ENCODE assay signal across 9 mouse cellular contexts in the genomic region with DNA sequence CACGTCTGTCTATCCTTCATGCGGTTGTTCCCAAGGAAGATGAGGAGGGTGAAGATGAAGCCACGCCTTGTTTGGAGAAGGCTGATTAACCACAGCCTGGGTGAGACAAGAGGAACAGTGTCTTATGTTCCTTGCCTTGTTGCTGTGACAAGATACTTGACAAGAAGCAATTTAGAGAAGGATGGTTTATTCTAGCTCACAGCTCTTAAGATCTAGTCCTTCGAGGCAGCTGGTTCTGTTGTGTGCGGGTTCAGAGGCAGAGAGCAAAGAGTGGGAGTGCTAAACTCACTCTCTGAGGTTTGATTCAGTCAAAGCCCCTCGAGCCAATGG. TPM values are rescaled to one million over a fixed set of nuclear protein-coding genes. Genes with fewer than 3 reads are reported as not detected.
A peak's percentile ranks its signal among the peaks of the same experiment; 100 is the strongest.
DNase-seq lines count a peak whose midpoint lies in the region; ATAC-seq lines count a peak whose summit lies in the region.
"Had no signal": no experiment of that assay in that cellular context is flagged by ENCODE, and none has a peak within 500 bp of the region (broad histone marks: within the 10 kb centered on the region; RNA-seq: fewer than 3 reads in every experiment).

A gene (minus strand): TSS at position 31 of the 330 bp plus-strand sequence.

- 48% methylated on average over 6 of the region's 6 CpGs for WGBS in lung, embryonic 16.5 days
- WGBS in forebrain, embryonic 16.5 days = 67% methylated on average over 6 of the region's 6 CpGs
- 64% methylated on average over 6 of the region's 6 CpGs for WGBS in limb, embryonic 15.5 days
- 59% methylated on average over 6 of the region's 6 CpGs for WGBS in stomach, embryonic 14.5 days

- H3K4me1 ChIP-seq in lung, embryonic 16.5 days (replicated peaks; ENCODE audit: control insufficient read depth, insufficient read depth, low read length) = peaks cover 4% of the 10 kb centered on the region
- H3K4me1 ChIP-seq in forebrain, embryonic 16.5 days (replicated peaks; ENCODE audit: control insufficient read depth, insufficient read depth, low read length) = peaks cover 4% of the 10 kb centered on the region
- H3K4me1 ChIP-seq in limb, embryonic 15.5 days = no peaks in the 10 kb centered on the region
- no peaks in the 10 kb centered on the region for H3K4me1 ChIP-seq in stomach, embryonic 14.5 days (ENCODE audit: control insufficient read depth, insufficient read depth, low read length)

- H3K36me3 ChIP-seq in lung, embryonic 16.5 days (ENCODE audit: control insufficient read depth, insufficient read depth, low read length) = no peaks in the 10 kb centered on the region
- H3K36me3 ChIP-seq in forebrain, embryonic 16.5 days (ENCODE audit: control insufficient read depth, insufficient read depth) = no peaks in the 10 kb centered on the region
- H3K36me3 ChIP-seq in limb, embryonic 15.5 days = no peaks in the 10 kb centered on the region
- no peaks in the 10 kb centered on the region for H3K36me3 ChIP-seq in stomach, embryonic 14.5 days (ENCODE audit: control insufficient read depth, insufficient read depth, low read length)

- no peaks in the 10 kb centered on the region for H3K9me3 ChIP-seq in lung, embryonic 16.5 days (ENCODE audit: control insufficient read depth, low read length)
- no peaks in the 10 kb centered on the region for H3K9me3 ChIP-seq in forebrain, embryonic 16.5 days (ENCODE audit: control insufficient read depth, low read length)
- H3K9me3 ChIP-seq in limb, embryonic 15.5 days = no peaks in the 10 kb centered on the region
- no peaks in the 10 kb centered on the region for H3K9me3 ChIP-seq in stomach, embryonic 14.5 days (ENCODE audit: control insufficient read depth, low read depth, low read length)

- no peak within 1 kb of the TSS; the same call in 1 of the 2 replicates for H3K4me3 ChIP-seq in lung, embryonic 16.5 days (ENCODE audit: low read length)
- peak within 1 kb of the TSS; percentile 21; the same call in 1 of the 2 replicates for H3K4me3 ChIP-seq in forebrain, embryonic 16.5 days (replicated peaks; ENCODE audit: low read length)
- peak within 1 kb of the TSS; percentile 12 for H3K4me3 ChIP-seq in limb, embryonic 15.5 days
- H3K4me3 ChIP-seq in stomach, embryonic 14.5 days (ENCODE audit: low read depth, low read length) = no peak within 1 kb of the TSS

- peaks cover 6% of the 10 kb centered on the region for H3K27me3 ChIP-seq in lung, embryonic 16.5 days (ENCODE audit: control insufficient read depth, insufficient read depth, low read depth, low read length)
- no peaks in the 10 kb centered on the region for H3K27me3 ChIP-seq in forebrain, embryonic 16.5 days (replicated peaks; ENCODE audit: control insufficient read depth, insufficient read depth, low read length)
- 0 out of 2 replicates have a peak, but pooled peaks cover 7% of the 10 kb centered on the region for H3K27me3 ChIP-seq in limb, embryonic 15.5 days
- no peaks in the 10 kb centered on the region for H3K27me3 ChIP-seq in stomach, embryonic 14.5 days (ENCODE audit: control insufficient read depth, insufficient read depth, low read length)

- no peak for ATAC-seq in lung, embryonic 16.5 days (ENCODE audit: low read depth)
- no peak for ATAC-seq in forebrain, embryonic 16.5 days
- ATAC-seq in limb, embryonic 15.5 days (ENCODE audit: insufficient number of reproducible peaks, low FRiP score, low TSS enrichment, low read depth) = no peak
- ATAC-seq in stomach, embryonic 14.5 days (ENCODE audit: insufficient number of reproducible peaks, insufficient read depth, low FRiP score, low read depth) = no peak

- H3K9ac ChIP-seq in lung, embryonic 16.5 days (ENCODE audit: low read length) = peak within 1 kb of the TSS; percentile 21; the same call in 1 of the 2 replicates
- peak within 1 kb of the TSS; percentile 49 for H3K9ac ChIP-seq in forebrain, embryonic 16.5 days (replicated peaks; ENCODE audit: low read depth, low read length)
- 0 out of 2 replicates have a peak within 1 kb of the TSS, but pooled peaks have one; percentile 7 for H3K9ac ChIP-seq in limb, embryonic 15.5 days
- no peak within 1 kb of the TSS for H3K9ac ChIP-seq in stomach, embryonic 14.5 days (replicated peaks; ENCODE audit: low read depth, low read length)

- no peak within 1 kb of the TSS for H3K27ac ChIP-seq in lung, embryonic 16.5 days (ENCODE audit: low read length)
- no peak within 1 kb of the TSS for H3K27ac ChIP-seq in forebrain, embryonic 16.5 days (ENCODE audit: low read length)
- H3K27ac ChIP-seq in limb, embryonic 15.5 days = no peak within 1 kb of the TSS
- no peak within 1 kb of the TSS for H3K27ac ChIP-seq in stomach, embryonic 14.5 days (ENCODE audit: low read length)
- H3K27ac ChIP-seq: macrophage had no signal

- DNase-seq in lung, postnatal 10 days = no peak
- no peak for DNase-seq in gastrocnemius, postnatal 25 days
- DNase-seq in gastrocnemius, postnatal 10 days = no peak
- no peak for DNase-seq in Muller cell, postnatal 12 days (ENCODE audit: inconsistent ontology term)

- peak within 1 kb of the TSS; percentile 46 for H3K4me2 ChIP-seq in lung, embryonic 16.5 days (ENCODE audit: low read depth, low read length)
- H3K4me2 ChIP-seq in forebrain, embryonic 16.5 days (ENCODE audit: low read length) = peak within 1 kb of the TSS; percentile 48
- H3K4me2 ChIP-seq in limb, embryonic 15.5 days = peak within 1 kb of the TSS; percentile 39
- H3K4me2 ChIP-seq in stomach, embryonic 14.5 days (replicated peaks; ENCODE audit: low read depth, low read length) = peak within 1 kb of the TSS; percentile 31

RNA-seq across cellular contexts. Expression of the gene that starts here (rescaled TPM):
- not detected in 2 replicates for polyA plus RNA-seq in lung, embryonic 16.5 days (2015; fragmentation: Nextera tagmentation; extraction: Ambion mirVana)
- polyA plus RNA-seq in forebrain, embryonic 16.5 days (2015; fragmentation: Nextera tagmentation; extraction: Ambion mirVana) = 0.32 TPM in 1 of 2 replicates, not detected in the other
- 0.53 TPM in 1 of 2 replicates, not detected in the other for polyA plus RNA-seq in limb, embryonic 15.5 days (2015; fragmentation: Nextera tagmentation; extraction: Ambion mirVana)
- not detected in 2 replicates for polyA plus RNA-seq in stomach, embryonic 14.5 days (2014; fragmentation: Nextera tagmentation; extraction: Ambion mirVana)
- total RNA-seq in gastrocnemius, postnatal 25 days (2021) = not detected
- not detected for total RNA-seq in gastrocnemius, postnatal 10 days (2021)
- polyA plus RNA-seq: macrophage had no signal

Comparison
In these comparisons a context has a peak if more than half of its experiments do, and no peak if none do; other contexts are left out.
1. H3K4me3 ChIP-seq: peak in forebrain, embryonic 16.5 days (single experiment) and limb, embryonic 15.5 days (single experiment); none in lung, embryonic 16.5 days (single experiment) and stomach, embryonic 14.5 days (single experiment).
2. Peak in every context shown above with its lines, with median percentiles within 50 percentile points of each other: H3K4me2 ChIP-seq.